ENCODE assay signal across 8 mouse cellular contexts in the genomic region with DNA sequence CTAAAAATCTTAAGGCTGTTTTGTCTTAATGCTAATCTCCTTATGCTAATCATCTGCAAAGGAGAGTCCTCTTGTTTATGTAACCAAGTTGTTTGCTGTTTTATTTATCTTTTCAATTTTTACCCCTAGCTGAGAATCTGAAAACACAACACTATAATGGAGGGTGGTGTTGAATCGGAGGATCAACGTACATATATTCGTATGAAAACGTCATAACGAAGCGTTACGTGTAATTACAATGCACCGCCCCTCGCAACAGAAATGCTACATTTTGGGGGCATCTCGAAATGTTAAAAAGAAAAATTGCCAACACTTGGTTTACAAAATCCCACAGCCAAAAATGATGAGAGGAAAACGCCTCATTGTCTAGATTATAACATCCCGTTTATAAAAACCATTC. TPM values are rescaled to one million over a fixed set of nuclear protein-coding genes. Genes with fewer than 3 reads are reported as not detected.
DNase-seq lines count a peak whose midpoint lies in the region; ATAC-seq and TF ChIP-seq lines count a peak whose summit lies in the region.

No protein-coding gene starts in this region.

- H3K4me1 ChIP-seq in forebrain, embryonic 12.5 days: peaks cover 15% of the 10 kb centered on the region
- H3K4me1 ChIP-seq in liver, embryonic 15.5 days (replicated peaks): peaks cover 20% of the 10 kb centered on the region

- no peak overlapping the region for H3K27ac ChIP-seq in gastrocnemius, adult 2 months
- peak overlapping the region; percentile 96 for H3K27ac ChIP-seq in forebrain, embryonic 12.5 days
- H3K27ac ChIP-seq in liver, embryonic 15.5 days (replicated peaks): peak overlapping the region; percentile 93

- DNase-seq in gastrocnemius, adult 2 months: no peak
- DNase-seq in gastrocnemius, postnatal 36 days: no peak
- DNase-seq in CD4-positive helper T cell, adult 2 months (ENCODE audit: low read depth, low spot score): peak; percentile 40
- no peak for DNase-seq in Muller cell, postnatal 12 days (ENCODE audit: inconsistent ontology term)
- DNase-seq in gastrocnemius, postnatal 14 days: no peak

- no peaks in the 10 kb centered on the region for H3K9me3 ChIP-seq in forebrain, embryonic 12.5 days
- no peaks in the 10 kb centered on the region for H3K9me3 ChIP-seq in liver, embryonic 15.5 days (replicated peaks)

- intact Hi-C loops in gastrocnemius, adult 2 months (cut with DNase I): no loop called here
- intact Hi-C loops in gastrocnemius, postnatal 36 days (cut with DNase I): no loop called here
- intact Hi-C loops in gastrocnemius, postnatal 14 days (cut with DNase I; ENCODE audit: low total_unique reads): no loop called here

- H3K4me2 ChIP-seq in forebrain, embryonic 12.5 days: peak overlapping the region; percentile 62
- peak overlapping the region; percentile 89 for H3K4me2 ChIP-seq in liver, embryonic 15.5 days

- peak overlapping the region; percentile 99 for H3K4me3 ChIP-seq in gastrocnemius, adult 2 months
- H3K4me3 ChIP-seq in forebrain, embryonic 12.5 days (replicated peaks): peak overlapping the region; percentile 96
- peak overlapping the region; percentile 100 for H3K4me3 ChIP-seq in liver, embryonic 15.5 days (replicated peaks)

- no peaks in the 10 kb centered on the region for H3K27me3 ChIP-seq in forebrain, embryonic 12.5 days
- no peaks in the 10 kb centered on the region for H3K27me3 ChIP-seq in liver, embryonic 15.5 days

- under 1% methylated on average over 12 of the region's 12 CpGs for WGBS in forebrain, embryonic 12.5 days
- WGBS in liver, embryonic 15.5 days (ENCODE audit: insufficient replicate concordance): under 1% methylated on average over 12 of the region's 12 CpGs

- no peak for TF ChIP-seq CTCF in gastrocnemius, adult 2 months (IDR thresholded peaks at IDR 0.05)

- no peak for ATAC-seq in forebrain, embryonic 12.5 days (ENCODE audit: low FRiP score)
- no peak for ATAC-seq in liver, embryonic 15.5 days (ENCODE audit: insufficient read depth)
- no peak for ATAC-seq in cerebellum, adult (ENCODE audit: insufficient number of reproducible peaks, low FRiP score, low TSS enrichment)

- peak overlapping the region; percentile 88 for H3K9ac ChIP-seq in forebrain, embryonic 12.5 days
- peak overlapping the region; percentile 94 for H3K9ac ChIP-seq in liver, embryonic 15.5 days

- H3K36me3 ChIP-seq in forebrain, embryonic 12.5 days (replicated peaks): peaks cover 17% of the 10 kb centered on the region; the same call in 1 of the 2 replicates
- peaks cover 21% of the 10 kb centered on the region for H3K36me3 ChIP-seq in liver, embryonic 15.5 days (replicated peaks)

RNA-seq across cellular contexts. Expression of a gene that starts 0.9 kb away (rescaled TPM):
- 1 to 10 TPM in 1 of 2 experiments, under 1 TPM in 1; 0.71 to 1.3 TPM for total RNA-seq in gastrocnemius, adult 2 months (2021)
- under 1 TPM; 0.74 to 0.89 TPM for total RNA-seq in gastrocnemius, postnatal 36 days (2021)
- polyA plus RNA-seq in forebrain, embryonic 12.5 days (2016; fragmentation: Nextera tagmentation; extraction: Ambion mirVana): 37.8 and 40.3 TPM in 2 replicates
- polyA plus RNA-seq in liver, embryonic 15.5 days (2015; fragmentation: Nextera tagmentation; extraction: Ambion mirVana): 5.0 and 5.8 TPM in 2 replicates
- total RNA-seq in gastrocnemius, postnatal 14 days (2021): 1 to 10 TPM in 1 of 2 experiments, under 1 TPM in 1; 0.78 to 1.6 TPM

RNA-seq across cellular contexts. Expression of a gene that starts 38.7 kb away (rescaled TPM):
- under 1 TPM; 0.70 to 0.89 TPM for total RNA-seq in gastrocnemius, adult 2 months (2021)
- 1 to 10 TPM in 1 of 2 experiments, under 1 TPM in 1; 0.72 to 1.0 TPM for total RNA-seq in gastrocnemius, postnatal 36 days (2021)
- polyA plus RNA-seq in forebrain, embryonic 12.5 days (2016; fragmentation: Nextera tagmentation; extraction: Ambion mirVana): 11.1 and 11.4 TPM in 2 replicates
- polyA plus RNA-seq in liver, embryonic 15.5 days (2015; fragmentation: Nextera tagmentation; extraction: Ambion mirVana): 1.6 and 1.7 TPM in 2 replicates
- 1 to 10 TPM; 1.1 to 1.2 TPM for total RNA-seq in gastrocnemius, postnatal 14 days (2021)

RNA-seq across cellular contexts. Expression of a gene that starts 38.7 kb away (rescaled TPM):
- total RNA-seq in gastrocnemius, adult 2 months (2021): 10 to 100 TPM in 1 of 2 experiments, 1 to 10 TPM in 1; 9.4 to 12.0 TPM
- 10 to 100 TPM; 11.5 to 12.0 TPM for total RNA-seq in gastrocnemius, postnatal 36 days (2021)
- polyA plus RNA-seq in forebrain, embryonic 12.5 days (2016; fragmentation: Nextera tagmentation; extraction: Ambion mirVana): 104 and 107 TPM in 2 replicates
- polyA plus RNA-seq in liver, embryonic 15.5 days (2015; fragmentation: Nextera tagmentation; extraction: Ambion mirVana): 65.2 and 66.0 TPM in 2 replicates
- 10 to 100 TPM; 14.8 to 16.1 TPM for total RNA-seq in gastrocnemius, postnatal 14 days (2021)

RNA-seq across cellular contexts. Expression of a gene that starts 38.9 kb away (rescaled TPM):
- total RNA-seq in gastrocnemius, adult 2 months (2021): 10 to 100 TPM; 41.3 to 46.6 TPM
- 10 to 100 TPM; 36.5 to 39.6 TPM for total RNA-seq in gastrocnemius, postnatal 36 days (2021)
- polyA plus RNA-seq in forebrain, embryonic 12.5 days (2016; fragmentation: Nextera tagmentation; extraction: Ambion mirVana): 0.08 TPM in 2 replicates
- 0.08 and 0.15 TPM in 2 replicates for polyA plus RNA-seq in liver, embryonic 15.5 days (2015; fragmentation: Nextera tagmentation; extraction: Ambion mirVana)
- 10 to 100 TPM; 22.1 to 24.0 TPM for total RNA-seq in gastrocnemius, postnatal 14 days (2021)

RNA-seq across cellular contexts. Expression of a gene that starts 50.0 kb away (rescaled TPM):
- total RNA-seq in gastrocnemius, adult 2 months (2021): 1 to 10 TPM; 2.3 to 3.5 TPM
- total RNA-seq in gastrocnemius, postnatal 36 days (2021): 1 to 10 TPM; 1.8 to 2.7 TPM
- polyA plus RNA-seq in forebrain, embryonic 12.5 days (2016; fragmentation: Nextera tagmentation; extraction: Ambion mirVana): 7.7 and 8.7 TPM in 2 replicates
- 4.3 and 4.9 TPM in 2 replicates for polyA plus RNA-seq in liver, embryonic 15.5 days (2015; fragmentation: Nextera tagmentation; extraction: Ambion mirVana)
- total RNA-seq in gastrocnemius, postnatal 14 days (2021): 1 to 10 TPM; 2.0 to 2.2 TPM
